Mouse (Mus musculus) olfactory bulb, adult 2 months (tissue): Measurements from ENCODE around the gene Sidt2. TPM values are rescaled to one million over a fixed set of nuclear protein-coding genes. Genes with fewer than 3 reads are reported as not detected.

ENCODE experiments used
- H3K27ac ChIP-seq: fragments of 200-500 bp; 2 replicates; pipeline ENCODE4 v1.5.1; 2012; ENCODE audit warnings: low read depth, low read length; ENCODE audit not compliant: insufficient read depth
- H3K4me1 ChIP-seq: fragments of 200-500 bp; 2 replicates; pipeline ENCODE4 v1.6.1; 2012; ENCODE audit warnings: low read length; ENCODE audit not compliant: control insufficient read depth, insufficient read depth
- H3K4me3 ChIP-seq: fragments of 200-500 bp; 2 replicates; pipeline ENCODE4 v1.5.1; 2012; ENCODE audit warnings: mild to moderate bottlenecking, low read depth, low read length, moderate library complexity; ENCODE audit not compliant: insufficient read depth
- CTCF ChIP-seq: fragments of 200-500 bp; IDR thresholded peaks from 2 replicates; pipeline ENCODE4 v1.5.1; 2012; ENCODE audit warnings: low read depth, mild to moderate bottlenecking, low read length, moderate library complexity; ENCODE audit not compliant: insufficient read depth
- POLR2A ChIP-seq: fragments of 200-500 bp; IDR thresholded peaks from 2 replicates; pipeline ENCODE4 v1.6.1; 2012; ENCODE audit warnings: mild to moderate bottlenecking, low read depth, low read length, moderate library complexity; ENCODE audit not compliant: insufficient read depth
- WGBS: fragments of 180-500 bp; shearing (Covaris S2); methylation state at CpG from one replicate; pipeline ENCODE4 v1.1.7; 2018; 5-methylcytosine and 5-hydroxymethylcytosine counted together
- polyA plus RNA-seq: library from polyadenylated mRNA; stranded (reverse); fragments of >200 nt; gene quantifications from 2 replicates; pipeline ENCODE4 v1.2.4, GENCODE M21; 2012; ENCODE audit warnings: low replicate concordance; ENCODE audit not compliant: missing spikeins, insufficient read depth, insufficient read length

Sidt2 gene
- 1,119 TPM in 1 of 2 replicates, not detected in the other for polyA plus RNA-seq

GRCm38 (mm10) chr9:45955107-45955963 is at the start of gene Sidt2:
Gene Sidt2 (minus strand): TSS chr9:45955258.
- H3K4me1 ChIP-seq = peaks cover 14% of the 10 kb centered on the region
- H3K4me3 ChIP-seq = peak within 1 kb of the TSS; percentile 88
- H3K27ac ChIP-seq = peak within 1 kb of the TSS; percentile 88
- WGBS = under 1% methylated on average over 48 of the region's 48 CpGs
- TF ChIP-seq CTCF = no peak
- TF ChIP-seq POLR2A = peak; percentile 80

DNA sequence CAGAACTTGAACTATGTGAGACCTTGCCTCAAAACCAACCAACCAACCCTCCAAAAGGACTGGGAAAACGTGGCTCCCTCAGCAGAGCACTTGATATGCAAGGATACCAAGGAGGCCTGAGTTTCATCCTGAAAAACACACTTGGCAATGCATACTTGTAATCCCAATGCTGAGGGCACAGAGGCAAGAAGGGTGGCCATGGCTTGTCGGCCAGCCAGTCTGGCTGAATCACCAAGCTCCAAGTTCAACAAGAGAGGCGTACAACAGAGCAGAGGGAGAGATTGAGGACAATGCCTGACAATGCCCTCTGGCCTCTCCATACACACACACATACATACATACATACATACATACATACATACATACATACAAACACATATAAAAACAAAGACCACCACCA is 49.5 kb upstream of the Sidt2 start:
- H3K4me1 ChIP-seq = peaks cover 2% of the 10 kb centered on the region
- H3K27ac ChIP-seq = no peak overlapping the region
- no peak for TF ChIP-seq CTCF
- no peak overlapping the region for H3K4me3 ChIP-seq
- WGBS = 45% methylated on average over 3 of the region's 3 CpGs

GRCm38 (mm10) chr9:46003729-46004128 is 48.7 kb upstream of the Sidt2 start:
- 7% methylated on average over 7 of the region's 7 CpGs for WGBS
- no peak for TF ChIP-seq POLR2A
- TF ChIP-seq CTCF = peak; percentile 57
- Histone ChIP-seq H3K4me1 (peaks cover 2% of the 10 kb centered on the region), H3K4me3 (no peak overlapping the region), H3K27ac (no peak overlapping the region)

DNA sequence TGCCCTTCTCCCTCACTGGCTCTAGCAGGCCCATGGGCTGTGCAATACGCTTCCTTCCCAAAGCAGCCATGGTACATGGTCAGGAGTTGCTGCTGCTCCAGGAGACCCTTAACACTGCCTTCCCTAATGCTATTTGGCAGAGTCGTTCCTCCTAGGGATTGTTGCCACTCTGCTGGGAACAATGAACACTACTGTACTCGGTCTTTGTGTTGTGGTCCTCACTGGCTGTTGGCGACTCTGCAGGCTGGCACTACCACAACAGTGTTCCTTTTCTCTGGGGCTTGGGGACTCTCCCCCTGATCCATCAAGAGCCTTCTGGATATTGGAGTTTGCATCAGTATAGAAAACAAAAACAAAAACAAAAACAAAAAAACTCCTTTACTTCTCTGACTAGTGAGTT is 44.0 kb upstream of the Sidt2 start:
- TF ChIP-seq POLR2A = no peak
- no peak for TF ChIP-seq CTCF
- WGBS = 46% methylated on average over 4 of the region's 4 CpGs
- no peak overlapping the region for H3K27ac ChIP-seq

DNA sequence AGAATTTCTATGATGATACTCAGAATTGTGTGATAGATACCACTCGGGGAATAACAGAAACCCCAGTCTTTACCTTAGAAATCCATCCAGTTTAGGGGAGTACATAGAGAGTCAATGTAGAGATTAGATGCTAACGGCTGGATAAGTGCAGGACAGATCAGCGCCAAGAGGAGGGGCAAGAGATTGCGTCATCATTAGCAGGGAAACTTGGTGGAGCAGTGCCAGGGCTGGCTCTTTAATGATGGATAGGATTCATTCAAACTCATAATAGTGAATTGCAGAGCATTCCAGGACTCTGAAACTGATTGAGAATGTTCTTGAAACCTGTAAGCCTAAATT is 30.1 kb upstream of the Sidt2 start:
- Histone ChIP-seq H3K27ac (peak overlapping the region; percentile 81), H3K4me3 (peak overlapping the region; percentile 60), H3K4me1 (peaks cover 11% of the 10 kb centered on the region)
- TF ChIP-seq POLR2A (no peak), CTCF (no peak)
- under 1% methylated on average over 4 of the region's 4 CpGs for WGBS

More for the DNA sequence above, 44.0 kb upstream of the Sidt2 start:
- Histone ChIP-seq H3K4me3 (no peak overlapping the region), H3K4me1 (peaks cover 2% of the 10 kb centered on the region)

DNA sequence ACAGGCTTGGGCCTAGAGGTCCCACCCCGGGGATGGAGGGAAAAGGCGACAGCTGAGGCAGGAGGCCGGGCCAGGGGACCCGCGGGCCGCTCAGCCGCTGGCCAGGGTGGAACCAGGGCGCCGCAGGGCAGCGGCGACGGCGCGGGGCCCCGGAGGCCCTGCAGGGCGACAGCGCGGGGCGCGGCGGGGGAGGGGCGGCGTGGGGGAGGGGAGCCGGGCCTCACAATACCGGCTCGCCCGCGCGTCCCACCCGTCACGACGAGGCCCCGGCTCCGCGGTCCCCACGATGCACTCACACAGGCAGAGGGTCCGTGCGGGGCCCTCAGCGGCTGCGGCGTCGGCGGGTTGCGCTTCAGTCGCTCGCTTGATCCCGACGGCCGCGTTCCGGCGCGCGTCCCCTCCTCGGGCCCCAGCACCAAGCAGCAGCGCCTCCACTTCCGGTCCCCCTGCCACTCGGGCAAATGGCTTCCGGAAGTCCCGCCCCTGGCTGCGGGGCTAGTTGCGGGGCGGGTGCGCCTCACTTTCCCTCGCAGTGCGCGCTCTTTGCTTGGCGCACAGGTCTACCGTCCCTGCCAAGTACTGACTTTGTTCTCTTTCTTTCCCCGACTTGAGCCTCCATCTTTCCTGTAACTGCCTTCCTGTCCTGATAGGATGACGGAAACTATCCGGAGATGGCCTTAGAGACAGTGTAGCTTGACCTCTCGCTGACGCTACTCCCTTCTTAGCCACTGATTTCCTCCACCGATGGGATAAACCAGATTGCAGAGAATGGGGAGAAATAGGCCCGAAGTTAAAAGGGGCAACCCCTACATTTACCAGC is 29.6 kb upstream of the Sidt2 start:
- Histone ChIP-seq H3K27ac (peak overlapping the region; percentile 81), H3K4me1 (peaks cover 11% of the 10 kb centered on the region), H3K4me3 (peak overlapping the region; percentile 60)
- under 1% methylated on average over 60 of the region's 76 CpGs for WGBS
- peak; percentile 87 for TF ChIP-seq POLR2A
- TF ChIP-seq CTCF = no peak

DNA sequence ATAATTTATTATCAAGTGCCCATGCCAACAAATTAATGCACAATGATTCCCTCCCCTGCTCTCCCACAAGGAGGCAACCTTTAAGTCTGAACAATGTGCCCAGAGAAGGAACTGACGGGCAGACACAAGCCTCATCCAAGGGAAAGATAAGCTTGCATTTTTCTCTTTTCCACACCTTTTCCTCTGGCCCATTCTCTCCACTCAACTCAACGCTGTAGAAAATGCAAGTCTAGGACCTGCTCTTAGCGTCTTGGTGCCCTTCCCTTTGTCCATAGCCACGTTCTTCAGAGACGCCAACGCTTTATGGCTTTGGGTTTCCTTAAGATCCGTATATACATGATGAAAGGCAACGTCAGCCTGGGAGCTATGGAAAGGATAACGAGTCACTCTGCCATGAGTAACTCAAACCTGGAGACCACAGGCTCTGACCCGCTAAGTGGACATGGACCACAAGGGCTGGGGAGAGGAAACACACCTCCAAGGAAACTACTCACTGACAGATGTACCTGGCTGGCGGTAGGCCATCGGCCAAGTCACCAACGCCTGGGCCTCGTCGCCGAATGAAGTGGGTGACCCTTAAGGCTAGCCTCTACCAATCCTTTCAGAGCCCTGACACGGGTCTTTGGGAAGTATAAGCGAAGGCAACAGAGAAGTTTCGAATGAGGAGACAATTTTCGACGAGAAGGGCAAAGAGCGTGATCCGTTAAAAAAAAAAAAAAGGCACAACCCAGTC is 28.8 kb upstream of the Sidt2 start:
- TF ChIP-seq POLR2A = no peak
- TF ChIP-seq CTCF = no peak
- peak overlapping the region; percentile 60 for H3K4me3 ChIP-seq
- 0% methylated on average over 23 of the region's 23 CpGs for WGBS
- H3K4me1 ChIP-seq = peaks cover 11% of the 10 kb centered on the region
- H3K27ac ChIP-seq = no peak overlapping the region

DNA sequence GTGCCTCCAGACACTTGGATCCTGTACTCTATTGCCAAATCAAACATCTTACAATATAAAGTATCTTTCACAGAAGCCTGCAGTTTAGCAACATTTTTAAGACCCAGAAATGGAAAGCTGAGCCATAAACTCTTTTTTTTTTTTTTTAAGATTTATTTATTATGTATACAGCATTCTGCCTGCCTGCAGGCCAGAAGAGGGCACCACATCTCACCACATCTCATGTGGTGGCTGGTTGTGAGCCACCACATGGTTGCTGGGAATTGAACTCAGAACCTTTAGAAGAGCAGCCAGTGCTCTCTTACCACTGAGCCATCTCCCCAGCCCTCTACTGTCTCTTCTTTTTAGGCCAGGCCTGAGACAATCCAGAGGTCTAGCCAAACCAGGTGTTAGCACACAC is 26.3 kb upstream of the Sidt2 start:
- peaks cover 11% of the 10 kb centered on the region for H3K4me1 ChIP-seq
- H3K27ac ChIP-seq = no peak overlapping the region
- H3K4me3 ChIP-seq = no peak overlapping the region
- TF ChIP-seq CTCF (no peak), POLR2A (no peak)
